Mouse (Mus musculus): ENCODE data around the gene Wipf1. TPM values are rescaled to one million over a fixed set of nuclear protein-coding genes. Genes with fewer than 3 reads are reported as not detected.
A peak's percentile ranks its signal among the peaks of the same experiment; 100 is the strongest.
"Not testable (repeated sequence)": the region's sequence is repeated elsewhere in the genome, so short reads cannot be mapped to it uniquely, and the experiment has no call there.

Gene Wipf1
- polyA plus RNA-seq, 1 experiment from 2014 or later, result 9.0 TPM

DNA sequence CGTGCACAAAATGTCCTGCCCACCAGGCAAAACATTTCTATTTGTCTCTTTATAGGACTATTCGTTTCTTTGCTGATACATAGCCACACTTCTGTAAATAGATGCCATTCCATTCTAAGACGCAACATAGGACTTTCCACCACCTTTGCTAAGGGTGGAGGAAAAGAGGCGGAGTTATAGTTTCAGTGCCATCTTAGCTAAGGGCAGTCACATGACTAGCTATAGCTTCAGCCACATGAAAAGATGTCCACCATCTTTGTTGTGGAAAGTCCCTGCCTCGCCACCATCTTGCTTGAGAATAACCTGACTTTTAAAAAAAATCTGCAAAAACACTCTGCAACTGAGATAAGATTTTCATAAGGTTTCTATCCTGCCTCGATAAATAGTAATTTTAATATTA, 15.4 kb downstream of the Wipf1 start:
- H3K36me3 ChIP-seq (ENCODE audit: control insufficient read depth, insufficient read depth, low read length), result 0 out of 2 replicates have a peak, but pooled peaks cover 4% of the 10 kb centered on the region
- no peak overlapping the region for H3K4me3 ChIP-seq (ENCODE audit: low read length)
- ATAC-seq, result no peak
- no peaks in the 10 kb centered on the region for H3K9me3 ChIP-seq (ENCODE audit: control insufficient read depth, low read length)
- no peak overlapping the region for H3K9ac ChIP-seq (ENCODE audit: low read depth, low read length)
- no peaks in the 10 kb centered on the region for H3K27me3 ChIP-seq (replicated peaks; ENCODE audit: control insufficient read depth, insufficient read depth, low read length)
- H3K4me2 ChIP-seq (ENCODE audit: low read depth, low read length), result no peak overlapping the region
- WGBS, result 90% methylated on average over 6 of the region's 6 CpGs
- peaks cover 18% of the 10 kb centered on the region for H3K4me1 ChIP-seq (ENCODE audit: control insufficient read depth, insufficient read depth, low read length)
- H3K27ac ChIP-seq (ENCODE audit: low read length), result no peak overlapping the region

DNA sequence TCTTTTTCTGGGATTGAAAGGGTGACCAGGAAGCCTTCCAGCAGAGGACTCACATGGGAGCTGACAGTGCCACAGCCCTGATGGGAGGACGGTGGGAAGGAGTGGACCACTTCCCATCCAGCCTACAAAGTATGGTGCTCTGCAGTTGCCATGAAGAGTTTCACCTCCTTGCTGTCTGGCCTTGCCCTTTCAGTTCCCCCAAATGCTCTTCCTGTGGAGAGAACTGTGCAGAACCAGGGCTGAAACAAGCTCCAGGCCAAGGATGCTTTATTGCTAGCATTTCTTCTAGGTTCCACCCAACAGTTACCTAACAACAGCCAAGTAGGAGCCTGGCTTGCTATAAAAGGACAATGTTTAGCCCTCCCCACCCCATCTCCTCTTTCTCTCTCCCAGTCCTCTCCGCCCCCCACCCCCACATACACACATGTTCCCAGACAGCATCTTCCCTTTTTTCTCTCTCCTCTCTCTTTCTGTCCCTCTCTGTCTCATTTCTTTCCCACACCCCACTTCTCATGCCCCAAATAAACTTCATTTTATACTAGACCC, 16.3 kb downstream of the Wipf1 start:
- H3K9me3 ChIP-seq (ENCODE audit: control insufficient read depth, low read length), result no peaks in the 10 kb centered on the region
- H3K27ac ChIP-seq (ENCODE audit: low read length), result no peak overlapping the region
- H3K4me1 ChIP-seq (ENCODE audit: control insufficient read depth, insufficient read depth, low read length), result peaks cover 22% of the 10 kb centered on the region
- H3K4me3 ChIP-seq (ENCODE audit: low read length), result no peak overlapping the region
- H3K36me3 ChIP-seq (ENCODE audit: control insufficient read depth, insufficient read depth, low read length), result 0 out of 2 replicates have a peak, but pooled peaks cover 4% of the 10 kb centered on the region
- no peak overlapping the region for H3K4me2 ChIP-seq (ENCODE audit: low read depth, low read length)
- no peak for ATAC-seq
- H3K9ac ChIP-seq (ENCODE audit: low read depth, low read length), result no peak overlapping the region
- WGBS, result 75% methylated on average over 2 of the region's 2 CpGs
- H3K27me3 ChIP-seq (replicated peaks; ENCODE audit: control insufficient read depth, insufficient read depth, low read length), result no peaks in the 10 kb centered on the region

DNA sequence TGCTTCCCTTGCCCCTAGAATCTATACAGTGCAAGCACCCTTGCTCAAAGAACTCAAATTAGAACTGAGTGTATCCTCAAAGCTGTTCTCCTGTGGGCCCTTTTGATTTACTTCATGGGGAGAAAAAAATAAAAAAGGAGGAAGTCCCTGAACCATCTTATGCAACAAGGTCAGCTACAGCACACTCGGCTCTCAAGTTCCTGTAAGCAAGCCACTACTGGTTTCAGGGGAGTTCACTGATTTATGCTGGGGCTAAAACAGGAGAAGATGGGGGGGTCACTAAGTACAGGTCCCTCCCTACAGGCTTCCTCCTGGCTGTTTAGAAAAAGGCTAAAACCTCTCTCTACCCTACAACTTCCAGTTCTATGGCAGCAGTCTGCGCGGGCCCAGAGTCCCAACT, 17.5 kb downstream of the Wipf1 start:
- ATAC-seq, result no peak
- Histone ChIP-seq H3K36me3 (ENCODE audit: control insufficient read depth, insufficient read depth, low read length) (0 out of 2 replicates have a peak, but pooled peaks cover 4% of the 10 kb centered on the region), H3K9ac (ENCODE audit: low read depth, low read length) (0 out of 2 replicates have a peak overlapping the region, but pooled peaks have one; percentile 18), H3K4me3 (ENCODE audit: low read length) (no peak overlapping the region), H3K9me3 (ENCODE audit: control insufficient read depth, low read length) (no peaks in the 10 kb centered on the region), H3K27me3 (replicated peaks; ENCODE audit: control insufficient read depth, insufficient read depth, low read length) (no peaks in the 10 kb centered on the region), H3K4me1 (ENCODE audit: control insufficient read depth, insufficient read depth, low read length) (peaks cover 25% of the 10 kb centered on the region), H3K27ac (ENCODE audit: low read length) (no peak overlapping the region), H3K4me2 (ENCODE audit: low read depth, low read length) (no peak overlapping the region)
- 65% methylated on average over 3 of the region's 3 CpGs for WGBS

DNA sequence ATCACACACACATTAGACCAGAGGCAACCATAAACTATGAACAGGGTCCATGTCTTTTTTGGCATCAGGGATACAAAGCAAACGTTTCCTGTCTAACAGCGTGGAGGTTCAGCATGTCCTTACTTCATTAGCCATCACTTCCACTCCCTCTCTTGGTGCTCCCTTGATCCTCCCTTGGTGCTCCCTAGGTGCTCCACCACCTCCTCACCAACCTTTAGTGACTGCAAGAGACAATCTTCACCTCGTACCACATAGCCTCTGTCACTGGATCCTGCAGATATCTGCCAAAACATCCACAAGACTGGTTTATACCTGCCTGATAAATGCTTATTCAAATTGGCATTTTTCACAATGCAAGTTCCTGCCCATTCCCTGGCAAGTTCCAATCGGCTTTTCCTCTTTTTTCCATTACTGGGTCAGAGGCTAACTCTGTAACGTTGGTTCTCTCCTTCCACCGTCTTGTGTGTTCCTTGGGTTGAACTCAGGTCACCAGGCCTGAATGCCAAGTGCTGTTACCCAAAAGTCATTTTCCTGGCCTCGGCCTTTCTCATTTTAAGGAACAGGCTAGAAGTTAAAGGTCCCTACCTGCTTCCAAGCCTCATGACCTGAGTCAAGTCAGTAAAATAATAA, 18.7 kb downstream of the Wipf1 start:
- Histone ChIP-seq H3K4me2 (ENCODE audit: low read depth, low read length) (no peak overlapping the region), H3K9me3 (ENCODE audit: control insufficient read depth, low read length) (no peaks in the 10 kb centered on the region), H3K4me1 (ENCODE audit: control insufficient read depth, insufficient read depth, low read length) (peaks cover 25% of the 10 kb centered on the region), H3K36me3 (ENCODE audit: control insufficient read depth, insufficient read depth, low read length) (no peaks in the 10 kb centered on the region), H3K9ac (ENCODE audit: low read depth, low read length) (no peak overlapping the region), H3K4me3 (ENCODE audit: low read length) (no peak overlapping the region), H3K27me3 (replicated peaks; ENCODE audit: control insufficient read depth, insufficient read depth, low read length) (no peaks in the 10 kb centered on the region), H3K27ac (ENCODE audit: low read length) (no peak overlapping the region)
- no peak for ATAC-seq
- WGBS, result 81% methylated on average over 7 of the region's 7 CpGs

DNA sequence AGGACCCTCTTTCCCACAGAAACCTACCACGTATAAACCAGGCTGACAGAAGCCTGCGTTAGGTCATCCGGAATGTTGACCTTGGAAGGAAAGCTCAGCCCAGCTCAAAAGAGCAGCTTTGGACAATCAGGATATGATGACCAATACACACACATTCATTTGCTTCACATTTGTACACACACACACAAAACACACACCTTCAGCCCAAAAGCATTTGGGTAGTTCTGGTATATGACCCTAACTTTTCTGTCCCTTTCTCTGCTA, 19.6 kb downstream of the Wipf1 start:
- Histone ChIP-seq H3K4me2 (ENCODE audit: low read depth, low read length) (no peak overlapping the region), H3K9me3 (ENCODE audit: control insufficient read depth, low read length) (no peaks in the 10 kb centered on the region), H3K4me1 (ENCODE audit: control insufficient read depth, insufficient read depth, low read length) (peaks cover 27% of the 10 kb centered on the region), H3K36me3 (ENCODE audit: control insufficient read depth, insufficient read depth, low read length) (no peaks in the 10 kb centered on the region), H3K27me3 (replicated peaks; ENCODE audit: control insufficient read depth, insufficient read depth, low read length) (no peaks in the 10 kb centered on the region), H3K4me3 (ENCODE audit: low read length) (no peak overlapping the region), H3K9ac (ENCODE audit: low read depth, low read length) (no peak overlapping the region), H3K27ac (ENCODE audit: low read length) (peak overlapping the region; percentile 41; the same call in 1 of the 2 replicates)
- ATAC-seq, result no peak
- 64% methylated on average over 3 of the region's 3 CpGs for WGBS

DNA sequence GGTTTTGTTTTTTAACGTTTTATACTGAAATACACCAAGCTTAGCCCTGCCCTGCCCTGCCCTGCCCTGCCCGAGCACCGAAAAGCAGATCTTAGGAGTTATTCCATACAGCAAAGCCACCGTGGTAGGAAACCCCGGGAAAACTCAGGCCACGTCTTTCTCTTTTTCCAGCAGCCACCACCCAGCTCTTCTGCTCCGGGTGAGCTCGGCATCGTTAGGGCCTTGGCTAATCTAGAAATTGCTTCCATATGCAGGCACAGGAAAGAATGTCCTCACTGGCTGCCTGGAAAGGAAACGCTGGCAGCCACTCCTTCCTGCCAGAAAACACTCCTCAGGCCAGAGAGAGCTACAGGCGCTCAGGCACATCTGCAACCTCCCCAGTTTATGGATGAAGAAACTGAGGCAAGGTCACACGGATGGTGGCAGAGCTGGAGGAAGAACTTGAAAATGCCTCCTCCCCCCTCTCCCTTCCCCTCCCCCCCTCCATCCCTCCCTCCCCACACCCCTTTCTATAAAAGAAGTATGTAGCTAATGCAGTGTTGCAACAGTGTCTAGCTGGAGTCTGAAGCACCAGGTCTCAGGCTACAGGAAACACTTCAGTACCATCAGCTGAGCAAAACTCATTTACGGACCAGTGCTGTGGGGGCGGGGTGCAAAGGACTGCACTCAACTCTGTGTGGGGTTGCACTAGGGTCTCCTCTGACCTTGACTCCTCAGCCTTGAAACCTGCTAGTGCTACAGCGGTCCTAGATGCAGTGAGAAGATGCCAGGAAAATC, 20.1 kb downstream of the Wipf1 start:
- 61% methylated on average over 15 of the region's 15 CpGs for WGBS
- H3K27me3 ChIP-seq (replicated peaks; ENCODE audit: control insufficient read depth, insufficient read depth, low read length), result no peaks in the 10 kb centered on the region
- no peaks in the 10 kb centered on the region for H3K9me3 ChIP-seq (ENCODE audit: control insufficient read depth, low read length)
- H3K4me2 ChIP-seq (ENCODE audit: low read depth, low read length), result no peak overlapping the region
- H3K4me1 ChIP-seq (ENCODE audit: control insufficient read depth, insufficient read depth, low read length), result peaks cover 30% of the 10 kb centered on the region
- H3K9ac ChIP-seq (ENCODE audit: low read depth, low read length), result no peak overlapping the region
- H3K36me3 ChIP-seq (ENCODE audit: control insufficient read depth, insufficient read depth, low read length), result no peaks in the 10 kb centered on the region
- ATAC-seq, result no peak
- H3K4me3 ChIP-seq (ENCODE audit: low read length), result no peak overlapping the region
- H3K27ac ChIP-seq (ENCODE audit: low read length), result peak overlapping the region; percentile 41; the same call in 1 of the 2 replicates

DNA sequence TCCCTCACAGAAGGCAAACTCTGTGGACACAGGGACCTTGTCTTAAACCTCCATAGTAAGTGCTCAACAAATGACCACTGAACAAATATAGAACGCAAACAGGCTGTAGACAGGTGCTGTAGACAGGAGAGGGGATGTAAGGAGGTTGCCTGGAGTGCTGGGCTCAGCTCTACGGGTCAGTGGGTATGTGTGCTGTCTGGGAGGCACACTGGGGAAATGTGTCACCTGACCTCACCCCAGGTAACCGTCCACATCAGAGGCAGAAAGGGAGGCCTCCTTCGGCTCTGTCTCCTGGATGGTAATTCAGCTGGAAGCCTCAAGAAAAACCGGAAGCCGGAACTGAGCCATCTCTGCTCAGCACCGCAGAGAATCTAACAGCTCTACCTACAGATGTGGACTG, 21.6 kb downstream of the Wipf1 start:
- H3K27me3 ChIP-seq (replicated peaks; ENCODE audit: control insufficient read depth, insufficient read depth, low read length), result no peaks in the 10 kb centered on the region
- peaks cover 28% of the 10 kb centered on the region for H3K4me1 ChIP-seq (ENCODE audit: control insufficient read depth, insufficient read depth, low read length)
- no peak for ATAC-seq
- no peak overlapping the region for H3K9ac ChIP-seq (ENCODE audit: low read depth, low read length)
- H3K4me2 ChIP-seq (ENCODE audit: low read depth, low read length), result no peak overlapping the region
- no peak overlapping the region for H3K4me3 ChIP-seq (ENCODE audit: low read length)
- H3K9me3 ChIP-seq (ENCODE audit: control insufficient read depth, low read length), result no peaks in the 10 kb centered on the region
- H3K36me3 ChIP-seq (ENCODE audit: control insufficient read depth, insufficient read depth, low read length), result no peaks in the 10 kb centered on the region
- 66% methylated on average over 7 of the region's 7 CpGs for WGBS
- no peak overlapping the region for H3K27ac ChIP-seq (ENCODE audit: low read length)

DNA sequence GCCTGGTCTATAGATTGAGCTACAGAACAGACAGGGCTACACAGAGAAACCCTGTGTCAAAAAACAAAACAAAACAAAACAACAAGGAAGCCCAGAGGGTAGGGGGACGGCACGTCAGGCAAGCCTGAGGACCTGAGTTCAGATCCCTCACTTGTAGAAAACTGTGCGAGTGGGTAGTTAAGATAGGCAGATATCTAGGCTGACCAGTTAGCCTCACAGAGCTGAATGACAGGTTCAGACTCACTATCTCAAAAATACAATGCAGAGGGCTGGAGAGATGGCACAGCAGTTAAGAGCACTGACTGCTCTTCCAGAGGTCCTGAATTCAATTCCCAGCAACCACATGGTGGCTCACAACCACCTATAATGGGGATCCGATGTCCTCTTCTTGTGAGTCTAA, 23.2 kb downstream of the Wipf1 start:
- H3K9me3 ChIP-seq (ENCODE audit: control insufficient read depth, low read length); H3K9ac ChIP-seq (ENCODE audit: low read depth, low read length); H3K27ac ChIP-seq (ENCODE audit: low read length); H3K4me3 ChIP-seq (ENCODE audit: low read length); ATAC-seq; H3K36me3 ChIP-seq (ENCODE audit: control insufficient read depth, insufficient read depth, low read length); H3K27me3 ChIP-seq (replicated peaks; ENCODE audit: control insufficient read depth, insufficient read depth, low read length); H3K4me2 ChIP-seq (ENCODE audit: low read depth, low read length): not testable (repeated sequence)
- WGBS, result 93% methylated on average over 4 of the region's 4 CpGs
- H3K4me1 ChIP-seq (ENCODE audit: control insufficient read depth, insufficient read depth, low read length), result peaks cover 25% of the 10 kb centered on the region

DNA sequence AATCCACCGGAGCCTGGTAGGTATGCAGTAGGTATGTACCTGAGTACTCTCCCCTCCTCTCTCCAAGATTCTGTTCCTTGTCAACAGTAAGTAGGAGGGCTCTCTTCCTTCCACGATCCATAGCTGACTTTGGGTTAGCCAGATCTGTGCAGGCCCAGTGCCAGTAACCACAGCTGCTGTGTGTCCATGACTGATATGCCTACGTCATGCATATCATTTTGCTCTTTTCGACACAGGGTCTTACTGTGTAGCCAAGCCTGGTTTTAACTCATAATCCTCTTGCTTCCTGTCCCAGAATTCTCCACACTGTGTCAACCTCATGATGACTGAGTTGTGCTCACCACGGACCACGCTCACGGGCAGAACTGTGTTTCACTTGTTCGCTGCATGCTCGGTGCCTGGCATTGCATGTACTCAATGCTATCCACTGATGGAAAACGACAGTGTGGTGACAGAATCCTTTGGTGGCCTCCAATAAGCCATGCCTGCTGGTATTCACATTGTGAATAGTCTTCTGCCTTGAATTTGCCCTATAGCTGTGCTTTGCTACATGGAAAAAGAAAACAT, 26.6 kb downstream of the Wipf1 start:
- no peak overlapping the region for H3K4me3 ChIP-seq (ENCODE audit: low read length)
- ATAC-seq, result peak; percentile 55; the same call in 1 of the 2 replicates
- no peak overlapping the region for H3K27ac ChIP-seq (ENCODE audit: low read length)
- no peak overlapping the region for H3K4me2 ChIP-seq (ENCODE audit: low read depth, low read length)
- no peaks in the 10 kb centered on the region for H3K9me3 ChIP-seq (ENCODE audit: control insufficient read depth, low read length)
- no peak overlapping the region for H3K9ac ChIP-seq (ENCODE audit: low read depth, low read length)
- peaks cover 10% of the 10 kb centered on the region; the same call in 1 of the 2 replicates for H3K4me1 ChIP-seq (ENCODE audit: control insufficient read depth, insufficient read depth, low read length)
- WGBS, result 74% methylated on average over 10 of the region's 10 CpGs
- no peaks in the 10 kb centered on the region for H3K27me3 ChIP-seq (replicated peaks; ENCODE audit: control insufficient read depth, insufficient read depth, low read length)
- H3K36me3 ChIP-seq (ENCODE audit: control insufficient read depth, insufficient read depth, low read length), result no peaks in the 10 kb centered on the region; the same call in 1 of the 2 replicates

Measured in intestine, embryonic 16.5 days (tissue).